Mouse (Mus musculus) ovary, postnatal 14 days (tissue): ENCODE data around the gene Wipf1.
"Not testable (repeated sequence)": the region's sequence is repeated elsewhere in the genome, so short reads cannot be mapped to it uniquely, and the experiment has no call there.

Experiments used
- DNase-seq: peaks from one replicate; pipeline ENCODE4 v3.0.0; 2022; ENCODE audit warnings: low spot score

The Wipf1 gene

DNA sequence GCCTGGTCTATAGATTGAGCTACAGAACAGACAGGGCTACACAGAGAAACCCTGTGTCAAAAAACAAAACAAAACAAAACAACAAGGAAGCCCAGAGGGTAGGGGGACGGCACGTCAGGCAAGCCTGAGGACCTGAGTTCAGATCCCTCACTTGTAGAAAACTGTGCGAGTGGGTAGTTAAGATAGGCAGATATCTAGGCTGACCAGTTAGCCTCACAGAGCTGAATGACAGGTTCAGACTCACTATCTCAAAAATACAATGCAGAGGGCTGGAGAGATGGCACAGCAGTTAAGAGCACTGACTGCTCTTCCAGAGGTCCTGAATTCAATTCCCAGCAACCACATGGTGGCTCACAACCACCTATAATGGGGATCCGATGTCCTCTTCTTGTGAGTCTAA, 23.2 kb downstream of the Wipf1 start:
- not testable (repeated sequence) for DNase-seq

DNA sequence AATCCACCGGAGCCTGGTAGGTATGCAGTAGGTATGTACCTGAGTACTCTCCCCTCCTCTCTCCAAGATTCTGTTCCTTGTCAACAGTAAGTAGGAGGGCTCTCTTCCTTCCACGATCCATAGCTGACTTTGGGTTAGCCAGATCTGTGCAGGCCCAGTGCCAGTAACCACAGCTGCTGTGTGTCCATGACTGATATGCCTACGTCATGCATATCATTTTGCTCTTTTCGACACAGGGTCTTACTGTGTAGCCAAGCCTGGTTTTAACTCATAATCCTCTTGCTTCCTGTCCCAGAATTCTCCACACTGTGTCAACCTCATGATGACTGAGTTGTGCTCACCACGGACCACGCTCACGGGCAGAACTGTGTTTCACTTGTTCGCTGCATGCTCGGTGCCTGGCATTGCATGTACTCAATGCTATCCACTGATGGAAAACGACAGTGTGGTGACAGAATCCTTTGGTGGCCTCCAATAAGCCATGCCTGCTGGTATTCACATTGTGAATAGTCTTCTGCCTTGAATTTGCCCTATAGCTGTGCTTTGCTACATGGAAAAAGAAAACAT, 26.6 kb downstream of the Wipf1 start:
- no peak for DNase-seq

DNA sequence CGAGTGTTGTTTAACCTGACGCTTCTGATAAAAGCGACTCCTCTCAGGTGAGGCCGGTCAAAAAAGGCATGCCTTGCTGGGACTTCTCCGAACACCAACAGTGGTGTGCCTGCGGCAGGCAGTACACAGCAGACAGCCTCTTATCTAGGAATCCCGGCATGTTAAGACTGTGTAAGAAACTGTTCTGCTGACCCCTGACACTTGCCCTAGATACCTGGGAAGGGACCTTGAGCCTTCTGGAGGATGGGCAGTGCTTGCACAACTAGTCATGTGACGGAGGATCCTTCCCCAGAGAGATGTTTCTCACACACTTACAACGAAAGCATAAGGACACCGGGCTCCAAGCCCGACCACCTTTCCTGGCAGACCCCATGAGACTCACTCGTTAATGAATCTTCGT, 28.7 kb downstream of the Wipf1 start:
- no peak for DNase-seq

GRCm38 (mm10) chr2:73498322-73498721, 31.2 kb downstream of the Wipf1 start:
- no peak for DNase-seq

- DNase-seq = no peak
These were observed 32.0 kb downstream of the Wipf1 start for GRCm38 (mm10) chr2:73497572-73497971.

GRCm38 (mm10) chr2:73496944-73497343, 32.6 kb downstream of the Wipf1 start:
- DNase-seq = no peak

DNA sequence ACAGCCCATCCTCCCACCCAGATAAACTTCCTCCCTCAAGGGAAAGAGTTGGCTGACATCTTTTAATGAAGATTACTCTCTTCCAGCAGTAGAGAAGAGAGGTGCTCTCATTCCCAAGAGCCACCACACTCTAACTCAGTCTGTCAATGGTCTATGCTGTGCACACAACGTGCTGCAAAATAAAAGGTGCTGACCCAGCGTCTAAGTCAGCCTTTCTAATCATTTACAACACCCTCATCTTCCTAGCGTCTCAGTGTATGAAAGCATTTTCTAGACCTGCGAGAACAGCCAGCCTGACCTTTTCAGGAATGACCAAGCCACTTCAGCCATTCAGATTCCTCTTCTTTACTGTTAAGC, 33.2 kb downstream of the Wipf1 start:
- no peak for DNase-seq

GRCm38 (mm10) chr2:73495617-73496328, 33.8 kb downstream of the Wipf1 start:
- DNase-seq = no peak

DNA sequence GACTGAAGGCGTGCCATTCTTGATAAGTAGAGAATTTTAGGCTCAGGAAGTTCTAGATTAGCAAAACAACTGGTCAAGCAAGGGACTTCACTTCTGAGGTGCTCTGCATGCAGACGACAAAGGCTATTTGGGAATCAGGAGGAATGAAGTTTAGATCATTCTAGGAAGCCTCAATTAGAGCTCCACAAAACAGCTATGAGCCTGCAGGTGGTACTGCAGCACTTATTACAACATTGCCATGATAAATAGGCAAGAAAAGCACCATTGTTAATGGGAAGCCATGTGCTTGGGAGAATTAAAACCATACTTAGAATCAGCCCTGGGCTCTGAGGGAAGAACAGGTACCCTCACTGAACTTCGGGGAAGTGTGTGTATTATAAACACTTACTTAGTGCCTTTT, 36.0 kb downstream of the Wipf1 start:
- no peak for DNase-seq

- no peak for DNase-seq
These were observed 37.9 kb downstream of the Wipf1 start for GRCm38 (mm10) chr2:73491442-73492241.

DNA sequence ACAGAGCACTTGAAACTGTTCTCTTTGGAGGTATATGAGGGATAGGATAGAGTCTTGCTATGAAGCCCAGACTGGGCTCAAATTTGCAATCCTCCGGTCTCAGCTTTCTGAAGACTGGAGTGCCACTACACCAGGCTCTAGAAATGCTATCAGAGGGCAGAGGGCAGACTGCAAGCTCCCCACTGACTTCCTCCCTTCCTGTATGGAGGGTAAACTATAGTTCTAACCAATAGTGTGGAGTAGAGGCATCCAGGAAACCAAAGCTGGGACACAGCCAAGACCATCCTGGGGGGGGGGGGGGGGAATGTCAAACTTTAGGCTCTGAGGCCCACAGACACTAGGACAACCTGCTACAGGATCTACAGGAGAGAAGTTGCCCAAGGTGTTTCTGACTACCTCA, 39.1 kb downstream of the Wipf1 start:
- DNase-seq = no peak

GRCm38 (mm10) chr2:73486120-73486601, 43.4 kb downstream of the Wipf1 start:
- no peak for DNase-seq

- no peak for DNase-seq
These were observed 44.1 kb downstream of the Wipf1 start for GRCm38 (mm10) chr2:73485236-73486119.

DNA sequence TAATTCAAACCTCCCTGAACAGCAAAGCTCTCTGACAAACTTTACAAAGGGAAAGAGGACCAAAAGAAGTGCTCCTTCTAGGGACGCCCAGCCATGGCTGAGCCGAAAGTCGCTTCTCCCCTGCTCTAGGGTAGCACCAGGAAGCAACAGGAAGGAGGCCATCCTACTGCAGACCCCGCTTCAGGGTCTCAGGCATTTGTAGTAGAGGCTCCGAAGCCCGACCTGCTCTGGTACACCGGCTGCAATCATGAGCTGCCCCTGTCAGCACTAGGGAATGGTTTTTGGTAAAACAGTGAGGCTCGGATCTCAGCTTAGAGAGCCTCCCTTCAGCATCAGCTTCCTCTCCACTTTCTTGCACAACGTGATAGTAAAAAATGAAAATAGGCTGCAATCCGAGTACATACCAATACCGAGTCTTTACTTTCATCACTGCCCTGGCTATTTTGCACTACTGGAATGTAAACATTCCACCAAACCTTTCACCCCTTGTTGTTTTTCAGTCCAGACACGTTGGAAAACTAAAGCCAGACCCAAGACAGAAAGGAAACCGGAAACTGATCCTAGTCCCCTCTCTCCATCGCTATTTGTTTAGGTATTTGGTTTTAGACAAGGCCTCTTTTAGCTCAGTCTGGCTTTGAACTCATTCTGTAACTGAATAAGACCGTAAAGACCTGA, 44.8 kb downstream of the Wipf1 start:
- no peak for DNase-seq

DNA sequence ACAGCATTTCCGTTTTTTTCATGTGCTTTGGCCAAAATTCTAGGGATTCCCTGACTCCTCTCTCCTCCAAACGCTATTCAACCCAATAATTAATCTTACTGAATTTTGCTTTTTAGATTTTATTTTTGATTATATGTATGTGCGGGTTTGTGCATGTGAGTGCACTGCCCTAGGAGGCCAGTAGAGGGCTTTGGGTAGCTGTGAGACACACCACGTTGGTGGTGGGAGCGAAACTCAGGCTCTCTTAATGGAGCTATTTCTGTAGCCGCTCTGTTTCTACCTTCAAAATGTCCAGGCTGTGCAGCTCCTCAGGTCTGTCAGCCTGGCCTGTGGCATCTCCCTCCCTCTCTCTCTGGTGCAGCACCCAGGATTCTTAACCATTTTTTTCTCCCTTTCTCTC, 50.7 kb downstream of the Wipf1 start:
- no peak for DNase-seq

DNA sequence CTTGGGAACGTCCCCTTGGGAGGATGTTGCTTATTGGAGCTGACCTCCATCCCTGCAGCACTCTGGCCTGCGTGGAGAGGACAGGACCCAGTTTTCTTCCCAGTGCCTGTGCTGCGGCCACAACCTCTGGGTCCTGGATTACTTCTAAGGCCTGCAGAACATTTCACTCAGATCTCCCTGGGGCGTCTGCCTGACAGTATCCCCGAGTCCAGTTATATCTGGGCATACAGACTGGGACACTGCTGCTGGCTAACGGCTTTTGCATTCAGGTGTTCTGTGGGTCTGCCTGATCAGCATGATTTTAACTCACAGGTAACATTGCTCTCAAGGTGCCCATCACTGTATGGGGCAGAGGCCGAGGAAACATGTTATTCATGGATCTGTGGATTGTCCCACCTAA, 52.0 kb downstream of the Wipf1 start:
- no peak for DNase-seq

DNA sequence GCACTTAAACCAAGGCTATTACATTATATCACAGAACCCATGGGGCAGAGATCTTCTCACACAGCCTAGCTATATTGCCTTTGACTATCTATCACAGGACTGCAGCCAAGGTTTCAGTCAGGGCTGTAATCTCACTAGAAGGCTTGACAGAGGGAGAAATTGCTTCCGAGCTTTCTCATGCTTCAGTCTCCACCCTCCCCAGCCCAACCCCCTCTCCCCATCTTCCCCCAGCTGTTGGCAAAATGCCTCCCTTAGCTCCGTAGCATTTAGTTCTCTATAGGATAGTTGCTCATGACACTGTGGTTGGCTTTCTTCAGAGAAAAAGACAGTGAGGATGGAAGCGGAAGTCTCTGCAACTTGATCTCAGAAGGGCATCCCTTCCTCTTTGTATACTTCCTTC, 54.0 kb downstream of the Wipf1 start:
- DNase-seq = no peak

- no peak for DNase-seq
These were observed 57.4 kb downstream of the Wipf1 start for GRCm38 (mm10) chr2:73472130-73472529.

DNA sequence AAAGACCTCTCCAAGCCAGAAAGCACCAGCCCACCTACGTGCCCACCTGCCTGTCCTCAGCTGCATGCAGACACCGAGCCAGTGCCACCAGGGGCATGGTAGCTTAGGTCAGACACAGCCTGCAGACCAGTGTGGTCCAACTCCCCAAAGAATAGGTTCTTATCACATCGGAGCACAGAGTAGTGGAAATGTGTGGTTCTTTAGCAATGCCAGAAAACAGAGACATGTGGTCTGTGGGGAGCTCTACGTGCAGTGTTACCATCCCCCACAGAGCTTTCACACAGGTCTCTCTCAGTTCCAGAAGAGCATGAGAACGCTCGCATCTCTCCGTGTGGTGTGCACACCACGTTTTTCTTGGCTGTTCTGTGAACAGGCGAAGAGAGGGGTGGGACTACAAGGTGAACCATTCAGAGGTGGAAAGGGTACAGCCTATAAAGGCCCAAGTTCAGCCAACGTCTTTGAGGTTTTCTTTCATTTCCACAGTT, 59.3 kb downstream of the Wipf1 start:
- no peak for DNase-seq

DNA sequence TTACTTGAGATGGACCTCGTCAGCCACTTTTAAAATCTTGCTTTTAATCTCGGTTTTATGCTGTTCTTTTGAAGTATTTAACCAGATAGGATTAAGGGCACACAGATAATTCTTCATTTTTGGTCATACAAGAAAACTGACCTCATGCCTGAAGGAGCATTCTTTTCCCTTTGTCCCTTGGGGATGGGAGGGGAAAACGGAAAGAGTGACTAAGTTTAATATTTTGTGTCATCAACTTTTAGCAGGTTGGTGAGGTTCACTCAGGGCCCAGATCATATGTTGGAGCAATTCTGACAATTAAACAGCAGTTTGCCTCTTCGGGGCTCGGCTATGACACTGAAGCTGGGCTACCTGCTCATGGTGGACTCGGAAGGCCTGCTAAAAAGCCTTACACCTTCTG, 60.0 kb downstream of the Wipf1 start:
- no peak for DNase-seq

GRCm38 (mm10) chr2:73468993-73469392, 60.5 kb downstream of the Wipf1 start:
- no peak for DNase-seq
